Mouse (Mus musculus) cerebellum, adult 8-10 months (tissue): ENCODE measurements around the gene Lbx2.

Experiments used
- DNase-seq: peaks from one replicate; pipeline ENCODE4 v3.0.0; 2022

The Lbx2 gene

DNA sequence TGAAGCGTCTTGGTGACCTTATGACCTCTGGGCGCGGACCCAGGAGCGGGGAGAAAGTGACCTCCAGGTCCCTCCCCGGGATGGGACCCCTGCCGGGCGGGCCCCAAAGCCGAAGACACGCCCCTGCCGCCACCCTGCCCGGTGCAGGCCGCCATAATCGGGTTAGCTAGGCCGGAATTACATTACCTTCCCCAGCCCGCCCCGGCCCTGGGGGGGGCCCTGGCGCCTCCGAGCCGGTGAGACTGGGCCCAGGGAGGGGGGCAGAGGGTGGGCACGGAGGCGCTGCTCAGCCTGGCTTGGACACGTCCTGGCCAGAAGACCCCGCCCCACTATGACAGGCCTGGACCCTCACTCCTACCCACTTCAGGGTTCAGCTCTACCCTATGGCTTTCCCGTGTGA, 14.9 kb upstream of the Lbx2 start:
- DNase-seq: peak; percentile 30

GRCm38 (mm10) chr6:83074979-83075378, 11.2 kb upstream of the Lbx2 start:
- DNase-seq: no peak

DNA sequence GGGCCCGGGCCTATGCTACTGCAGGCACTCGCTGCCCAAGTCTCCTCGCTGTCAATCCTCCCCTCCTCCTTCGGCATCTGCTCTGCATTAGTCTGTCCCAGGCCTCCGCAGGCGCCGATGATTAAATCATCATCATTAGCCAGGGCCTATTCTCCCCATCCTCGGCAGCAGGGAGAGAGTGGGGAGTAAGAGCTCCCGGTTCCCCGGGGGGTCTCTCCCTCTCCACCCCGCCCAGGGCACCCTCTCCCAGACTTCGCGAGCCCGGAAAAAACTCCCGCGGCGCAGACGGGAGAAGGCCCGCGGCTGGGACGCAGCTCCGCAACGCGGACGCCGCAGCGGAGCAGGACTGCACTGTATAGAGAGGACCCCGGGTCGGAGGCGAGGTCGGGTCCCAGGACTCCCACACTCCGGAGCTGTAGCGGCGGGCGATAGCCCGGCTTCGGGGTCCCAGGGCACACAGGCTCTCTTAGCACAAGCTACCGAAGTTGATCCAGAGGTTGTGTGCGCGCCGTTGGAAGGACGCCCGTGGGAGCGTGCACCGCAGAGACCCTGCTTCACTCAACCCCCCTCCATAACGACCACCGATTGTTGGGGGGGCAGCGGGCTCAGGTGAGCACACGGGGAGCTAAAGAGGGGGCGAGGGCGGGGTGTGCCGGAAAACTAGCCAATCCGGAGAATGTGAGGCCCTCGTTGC, 8.4 kb upstream of the Lbx2 start, which contains the start of gene Pcgf1:
Gene Pcgf1 (plus strand): TSS at position 240 of the 694 bp plus-strand sequence.
- DNase-seq: no peak

- peak; percentile 100 for DNase-seq
Observed at GRCm38 (mm10) chr6:83078324-83078858, 7.8 kb upstream of the Lbx2 start.

DNA sequence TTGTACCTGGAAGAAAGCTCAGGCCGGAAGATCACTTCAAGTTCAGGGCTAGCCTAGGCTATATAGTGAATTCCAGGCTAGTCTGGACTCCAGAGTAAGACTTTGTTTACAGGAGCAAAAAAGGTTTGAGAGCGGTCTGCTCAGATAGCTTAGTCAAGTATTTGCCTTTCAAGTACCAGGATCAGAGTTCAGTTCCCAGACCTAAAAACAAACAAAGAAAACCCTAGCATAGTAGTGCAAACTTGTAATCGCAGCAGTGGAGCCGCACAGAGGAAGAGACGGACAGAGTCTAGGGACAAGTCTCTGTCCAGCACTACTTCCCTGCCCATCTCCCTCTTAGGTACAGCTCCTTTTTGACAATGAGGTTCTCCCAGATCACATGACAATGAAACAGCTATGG, 6.0 kb upstream of the Lbx2 start:
- no peak for DNase-seq

DNA sequence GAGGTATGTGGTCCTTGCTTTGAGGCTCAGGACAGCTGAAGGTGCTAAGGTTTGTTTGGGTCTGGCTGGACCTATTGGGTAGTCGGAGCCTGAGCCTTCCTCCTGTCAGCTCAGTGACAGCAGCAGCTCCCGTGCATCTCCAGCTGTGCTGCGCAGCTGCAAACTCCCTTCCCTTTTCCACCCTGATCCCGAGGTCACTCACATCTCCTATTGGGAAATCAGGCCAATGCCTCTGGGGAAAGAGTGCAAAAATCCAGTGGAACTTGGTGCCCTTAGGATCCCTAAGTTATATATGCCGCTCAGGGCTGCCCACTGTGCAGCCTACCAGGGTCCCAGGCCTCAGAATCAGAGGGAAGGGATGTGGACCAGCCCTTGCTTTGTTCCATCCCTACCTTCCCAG, 2.7 kb upstream of the Lbx2 start:
- DNase-seq: no peak

GRCm38 (mm10) chr6:83084477-83084876, 1.7 kb upstream of the Lbx2 start:
- no peak for DNase-seq

DNA sequence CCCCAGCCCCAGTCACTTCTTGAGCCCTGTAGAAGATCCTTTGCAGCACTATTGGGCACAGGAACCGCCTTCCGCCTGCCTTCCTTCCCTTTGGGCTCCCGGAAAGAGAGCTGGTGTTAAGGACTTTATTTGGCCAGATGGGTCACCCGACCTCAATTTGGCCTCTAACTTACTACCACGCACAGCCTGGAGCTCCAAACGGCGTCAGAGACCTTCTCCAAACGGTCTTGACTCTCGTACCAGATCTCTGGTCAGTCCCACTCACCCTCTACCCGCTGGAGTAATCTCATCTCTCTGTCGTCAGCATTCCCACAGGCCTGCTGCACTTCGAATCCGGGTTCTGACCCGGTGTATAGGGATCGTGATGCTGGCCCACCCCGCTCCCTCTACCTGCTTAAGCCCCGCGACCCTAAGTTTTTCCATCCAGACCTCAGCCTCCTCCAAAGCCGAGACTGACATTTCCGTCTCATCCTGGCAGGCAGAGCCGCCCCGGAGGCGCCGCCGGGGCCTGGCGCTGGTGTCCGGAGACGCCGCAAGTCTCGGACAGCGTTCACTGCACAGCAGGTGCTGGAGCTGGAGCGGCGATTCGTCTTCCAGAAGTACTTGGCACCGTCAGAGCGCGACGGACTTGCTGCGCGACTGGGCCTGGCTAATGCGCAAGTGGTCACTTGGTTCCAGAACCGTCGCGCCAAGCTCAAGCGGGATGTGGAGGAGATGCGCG, 1.2 kb downstream of the Lbx2 start:
- no peak for DNase-seq

DNA sequence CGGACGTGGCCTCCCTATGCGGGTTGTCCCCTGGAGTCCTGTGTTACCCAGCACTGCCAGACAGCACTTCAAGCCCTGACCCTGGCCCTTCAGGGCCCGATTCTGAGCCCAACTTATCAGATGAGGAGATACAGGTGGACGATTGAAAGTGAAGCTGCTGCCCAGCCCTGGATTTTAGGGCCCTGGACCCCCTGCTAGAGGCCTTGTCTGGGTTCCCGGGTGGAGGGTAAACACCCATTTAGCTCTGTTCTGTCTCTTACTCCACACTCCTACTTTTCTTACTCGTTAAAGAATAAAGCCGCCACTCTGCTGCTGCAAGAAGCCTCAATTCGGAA, 1.7 kb downstream of the Lbx2 start:
- no peak for DNase-seq

- no peak for DNase-seq
Observed at GRCm38 (mm10) chr6:83092416-83093127, 6.4 kb downstream of the Lbx2 start.

DNA sequence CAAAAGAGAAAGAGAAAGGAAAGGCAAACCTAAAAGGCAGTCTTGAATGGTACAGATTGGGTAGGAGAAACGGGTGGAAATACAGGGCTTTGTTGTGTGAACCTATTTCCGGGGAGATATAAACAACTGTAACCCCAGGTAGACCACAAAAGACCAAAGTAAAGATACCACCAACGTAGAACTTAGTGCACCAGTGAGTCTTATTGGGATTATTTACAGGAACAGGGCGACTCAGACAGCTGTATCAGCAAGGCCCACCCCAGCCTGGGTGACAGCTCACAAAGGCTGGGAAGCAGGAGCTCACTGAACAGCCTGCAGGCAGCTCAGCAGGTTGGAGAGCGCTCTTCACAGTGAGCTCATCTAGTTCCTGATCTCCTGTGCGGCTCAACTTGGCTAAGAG, 9.8 kb downstream of the Lbx2 start:
- no peak for DNase-seq

DNA sequence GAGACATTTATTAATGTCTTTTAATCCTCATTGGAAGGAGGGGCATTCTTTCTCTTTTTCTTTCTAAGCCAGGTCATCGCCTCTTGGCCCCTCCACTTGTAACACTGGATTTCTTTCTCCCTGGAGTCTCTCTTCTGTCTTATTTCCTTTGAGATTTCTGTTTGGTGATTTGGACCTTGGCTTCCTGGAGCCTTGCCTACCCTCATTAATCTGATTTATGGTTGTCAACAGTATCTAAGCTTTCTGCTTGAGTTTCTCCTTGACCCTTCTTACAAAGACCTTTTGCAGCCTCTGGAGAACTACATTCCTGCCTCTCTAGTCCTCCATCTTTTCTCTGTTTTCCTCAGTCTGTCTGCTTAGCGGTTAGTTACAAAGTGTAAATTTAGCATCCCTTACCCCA, 12.2 kb downstream of the Lbx2 start:
- DNase-seq: no peak

GRCm38 (mm10) chr6:83101316-83101687, 15.1 kb downstream of the Lbx2 start, which contains the start of the genes Ccdc142 and Gm42688:
Gene Ccdc142, plus strand, starts transcription at chr6:83101601.
Gene Gm42688, plus strand, starts transcription at chr6:83101617.
- DNase-seq: peak; percentile 87

- DNase-seq: no peak
Observed at GRCm38 (mm10) chr6:83101688-83102556, 15.8 kb downstream of the Lbx2 start.

DNA sequence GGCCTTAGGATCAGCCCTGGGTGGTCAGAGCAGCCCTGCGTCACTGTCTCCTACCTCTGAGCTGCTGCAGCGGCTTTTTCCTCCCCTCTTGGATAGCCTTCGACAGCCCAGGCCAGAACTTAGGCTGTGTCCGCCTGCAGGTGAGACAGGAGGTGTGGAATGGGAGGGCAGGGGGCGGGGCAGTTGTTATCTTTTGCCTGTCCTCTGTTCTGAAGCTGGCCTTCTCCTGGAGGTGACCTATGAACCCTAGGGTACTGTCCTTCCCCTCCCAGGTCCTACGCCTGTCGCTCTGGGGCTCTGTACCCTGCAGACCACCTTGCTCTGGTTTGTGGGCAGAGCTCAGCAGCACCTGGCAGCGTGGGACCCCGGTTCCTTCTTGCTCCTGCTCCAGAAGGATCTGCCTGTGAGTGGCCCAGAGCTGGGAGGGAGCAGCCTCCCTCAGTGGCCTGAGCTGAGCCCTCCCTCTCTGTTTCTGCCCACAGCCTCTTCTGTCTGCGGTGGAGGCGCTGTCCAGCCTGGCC, 17.0 kb downstream of the Lbx2 start:
- no peak for DNase-seq

DNA sequence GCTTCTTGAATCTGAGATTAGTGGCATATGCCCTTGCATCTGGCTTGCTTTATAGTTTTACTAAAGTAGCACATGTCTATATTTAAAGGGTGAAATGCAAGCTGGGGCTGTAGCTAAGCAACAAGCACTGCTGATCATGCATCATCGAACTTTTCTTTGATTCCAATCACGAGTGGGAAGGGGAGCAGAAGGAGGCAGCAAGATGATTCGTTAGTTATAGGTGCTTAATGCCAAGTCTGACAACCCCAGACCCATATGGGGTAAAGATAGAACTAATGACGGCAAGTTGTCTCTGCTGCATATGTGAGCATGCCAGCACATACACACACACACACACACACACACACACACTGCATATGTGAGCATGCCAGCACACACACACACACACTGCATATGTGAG, 18.0 kb downstream of the Lbx2 start:
- no peak for DNase-seq

- DNase-seq: peak; percentile 70
Observed at GRCm38 (mm10) chr6:83107566-83108400, 21.6 kb downstream of the Lbx2 start.

DNA sequence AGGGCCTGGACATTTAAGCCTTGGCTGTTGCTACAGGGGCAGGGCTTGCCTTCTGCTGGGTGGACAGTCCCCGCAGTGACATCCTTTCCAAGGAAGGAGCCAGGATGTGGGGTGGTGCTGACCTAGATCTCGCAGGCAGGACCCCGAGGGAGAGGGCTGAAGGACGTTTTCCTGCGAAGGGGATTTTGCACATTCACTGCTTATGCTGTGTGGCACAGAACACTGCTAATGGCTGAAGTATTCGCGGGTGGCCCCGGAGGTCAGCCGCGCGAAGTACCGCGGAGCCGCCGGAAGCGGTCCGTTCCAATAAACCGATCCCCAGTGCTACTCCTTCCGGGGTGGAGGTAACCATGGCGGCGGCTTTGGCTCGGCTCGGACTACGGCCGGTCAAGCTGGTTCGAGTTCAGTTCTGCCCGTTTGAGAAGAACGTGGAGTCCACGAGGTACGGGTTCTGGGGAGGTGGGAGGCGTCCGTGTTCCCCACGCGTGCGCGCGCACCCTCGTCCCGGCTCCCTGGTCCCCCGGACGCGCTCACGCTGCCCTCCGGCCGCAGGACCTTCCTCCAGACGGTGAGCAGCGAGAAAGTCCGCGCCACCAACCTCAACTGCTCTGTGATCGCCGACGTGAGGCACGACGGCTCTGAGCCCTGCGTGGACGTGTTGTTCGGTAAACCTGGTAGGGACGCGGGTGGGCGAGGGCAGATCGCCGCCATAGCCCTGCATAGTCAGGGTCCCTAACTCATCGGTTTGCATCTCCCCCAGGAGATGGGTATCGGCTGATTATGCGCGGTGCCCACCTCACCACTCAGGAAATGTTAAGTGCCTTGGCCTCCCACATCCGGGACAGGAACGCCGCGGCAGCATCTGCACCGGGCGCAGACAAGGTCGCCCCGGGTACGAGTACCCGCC, 22.8 kb downstream of the Lbx2 start, which contains the start of gene Mrpl53:
Gene Mrpl53 (plus strand): TSS at position 279 of the 907 bp plus-strand sequence.
- peak; percentile 85 for DNase-seq

GRCm38 (mm10) chr6:83111510-83112136, 25.5 kb downstream of the Lbx2 start:
- DNase-seq: no peak
